Mouse (Mus musculus) CD8-positive naive resting alpha-beta T cell, adult 2 months (primary cell): Measurements from ENCODE around the gene Rsad1.

Source experiments
- DNase-seq, 2 experiments: peaks; one replicate each; pipeline ENCODE4 v3.0.0; 2022; ENCODE audit warnings: low read depth in 2 of 2, low spot score in 2 of 2

The Rsad1 gene

DNA sequence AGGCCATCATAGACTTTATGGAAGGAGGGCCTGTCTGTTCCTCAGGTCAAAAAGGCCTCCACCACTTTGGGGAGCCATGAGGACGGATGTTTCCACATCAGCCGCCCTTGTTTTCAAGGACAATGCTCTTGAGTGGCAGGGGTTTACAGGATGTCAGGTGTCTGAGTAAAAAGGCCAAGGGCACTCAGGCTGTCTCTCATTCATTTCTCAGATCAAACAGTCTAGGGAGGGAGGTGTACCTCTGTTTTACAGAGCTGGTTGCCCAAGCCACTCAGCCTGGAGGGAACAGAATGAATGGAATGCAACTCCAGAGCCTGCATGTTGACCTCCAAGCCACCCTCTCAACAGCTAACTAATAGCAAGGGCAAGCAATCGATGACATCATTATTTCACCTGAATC, 53.6 kb downstream of the Rsad1 start:
- DNase-seq = no peak

- DNase-seq = no peak
Measured at GRCm38 (mm10) chr11:94491749-94492099, 57.3 kb downstream of the Rsad1 start.

GRCm38 (mm10) chr11:94491035-94491748, 57.9 kb downstream of the Rsad1 start:
- no peak for DNase-seq
